Mouse (Mus musculus) E14TG2a.4 (cell line): ENCODE measurements around the gene Klk14.

Source experiments
- CTCF ChIP-seq: conservative IDR thresholded peaks from 2 replicates; pipeline ENCODE4 v1.5.1; 2014; ENCODE audit warnings: low read length
- NANOG ChIP-seq: IDR thresholded peaks from 2 replicates; pipeline ENCODE4 v1.6.1; 2014; ENCODE audit warnings: borderline replicate concordance, low read length, mixed read lengths
- POU5F1 ChIP-seq: IDR thresholded peaks from 2 replicates; pipeline ENCODE4 v1.6.1; 2014; ENCODE audit warnings: low read length, borderline replicate concordance

DNA sequence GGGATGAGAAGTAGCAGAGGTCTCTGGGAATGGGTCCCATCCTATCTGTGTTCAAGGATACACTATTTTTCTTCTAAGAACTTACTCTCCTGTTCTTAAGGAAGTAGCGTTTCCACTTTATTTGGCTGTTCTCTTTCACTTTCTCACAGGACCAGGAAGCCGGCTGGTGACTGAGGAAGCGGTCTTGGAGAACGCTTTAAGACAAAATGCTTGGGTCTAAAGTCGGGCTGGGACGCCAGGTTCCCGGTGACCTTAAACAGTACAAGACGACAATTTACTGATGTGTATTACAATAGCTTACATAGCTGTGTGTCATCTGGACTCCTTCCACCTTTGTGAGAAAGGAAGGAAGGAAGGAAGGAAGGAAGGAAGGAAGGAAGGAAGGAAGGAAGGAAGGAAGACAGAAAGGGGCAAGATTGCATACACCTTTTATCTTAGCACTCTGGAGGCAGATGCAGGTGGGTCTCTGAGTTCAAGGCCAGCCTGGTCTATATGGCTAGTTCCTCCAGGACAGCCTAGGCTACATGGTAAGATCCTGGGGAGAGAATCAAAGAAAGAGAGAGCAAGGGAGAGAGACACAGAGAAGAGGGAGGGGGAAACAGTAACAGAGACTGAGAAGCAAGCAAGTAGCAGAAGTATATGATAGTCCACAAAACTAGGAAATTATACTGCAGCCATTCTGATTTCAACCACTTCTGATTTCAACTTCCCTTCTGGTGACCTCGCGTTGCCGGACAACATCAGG lies 19.0 kb upstream of the Klk14 start:
- TF ChIP-seq CTCF (no peak), NANOG (no peak), POU5F1 (no peak)
